Mouse (Mus musculus) ES-Bruce4 (cell line): ENCODE results near the gene Alpk1.

Source experiments
- CTCF ChIP-seq: IDR thresholded peaks from one replicate; pipeline ENCODE4 v1.8.1; 2011; ENCODE audit warnings: low read depth, low read length
- POLR2A ChIP-seq: IDR thresholded peaks from one replicate; pipeline ENCODE4 v1.8.1; 2011; ENCODE audit warnings: low read length; ENCODE audit not compliant: insufficient read depth

DNA sequence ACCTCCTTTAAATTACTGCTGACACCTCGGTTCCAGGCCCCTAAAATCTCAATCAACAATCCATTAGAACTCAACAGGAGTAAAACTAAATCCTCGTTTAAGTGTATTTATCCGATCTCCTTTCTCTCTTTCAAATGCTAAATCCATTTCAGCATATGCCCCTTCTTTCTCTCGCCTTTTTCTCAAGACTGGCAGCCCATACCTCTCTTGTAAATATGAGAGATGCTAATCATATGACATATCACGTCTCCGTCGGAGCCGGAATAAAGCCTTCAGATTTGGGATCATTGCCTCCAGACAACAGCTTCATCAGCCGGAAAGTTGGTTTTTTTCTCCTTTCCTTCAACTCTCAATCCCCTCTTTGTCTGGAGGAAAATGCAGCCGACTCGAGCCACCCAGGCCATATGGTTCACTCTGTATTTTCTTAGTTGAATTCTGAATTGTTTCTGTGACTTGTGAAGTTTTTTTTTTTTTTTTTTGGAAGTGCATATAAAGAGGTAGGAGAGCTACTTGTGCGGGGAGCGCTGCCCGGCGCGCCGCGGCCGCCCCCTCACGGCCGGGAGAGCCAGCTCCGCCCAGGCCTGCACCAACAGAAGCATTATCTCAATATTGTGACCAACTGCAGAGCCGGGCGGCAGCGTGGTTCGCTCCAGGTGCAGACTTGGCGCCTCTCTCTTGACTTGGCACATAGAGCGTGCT lies 154.5 kb downstream of the Alpk1 start:
- TF ChIP-seq CTCF (no peak), POLR2A (no peak)
